Mouse (Mus musculus) embryonic facial prominence, embryonic 13.5 days (tissue): ENCODE measurements around the gene A630089N07Rik. TPM values are rescaled to one million over a fixed set of nuclear protein-coding genes. Genes with fewer than 3 reads are reported as not detected.
"Not testable (repeated sequence)": the region's sequence is repeated elsewhere in the genome, so short reads cannot be mapped to it uniquely, and the experiment has no call there.

Experiments used
- ATAC-seq: fragments of 200-750 bp; cut with Nextera tagmentation; 2 replicates; pipeline ENCODE4 v1.8.0; 2017; ENCODE audit warnings: low read depth; ENCODE audit not compliant: insufficient number of reproducible peaks, insufficient read depth, low FRiP score, low TSS enrichment
- H3K27ac ChIP-seq: fragments of 300-500 bp; sonication (generic); 2 replicates; pipeline ENCODE4 v1.5.1; 2015; ENCODE audit warnings: moderate library complexity, mild to moderate bottlenecking, inconsistent platforms
- H3K27me3 ChIP-seq: fragments of 300-500 bp; sonication (generic); 2 replicates; pipeline ENCODE4 v1.6.1; 2015; ENCODE audit warnings: mild to moderate bottlenecking, inconsistent platforms
- H3K36me3 ChIP-seq: fragments of 300-500 bp; sonication (generic); 2 replicates; pipeline ENCODE4 v1.6.1; 2015; ENCODE audit warnings: mild to moderate bottlenecking, inconsistent platforms
- H3K4me1 ChIP-seq: fragments of 300-500 bp; sonication (generic); 2 replicates; pipeline ENCODE4 v1.6.1; 2015; ENCODE audit warnings: inconsistent platforms
- H3K4me2 ChIP-seq: fragments of 300-500 bp; sonication (generic); 2 replicates; pipeline ENCODE4 v1.6.1; 2015; ENCODE audit warnings: moderate library complexity, mild to moderate bottlenecking, inconsistent platforms
- H3K4me3 ChIP-seq: fragments of 300-500 bp; sonication (generic); 2 replicates; pipeline ENCODE4 v1.5.1; 2015; ENCODE audit warnings: mild to moderate bottlenecking, inconsistent platforms
- H3K9ac ChIP-seq: fragments of 300-500 bp; sonication (generic); 2 replicates; pipeline ENCODE4 v1.6.1; 2015; ENCODE audit warnings: mild to moderate bottlenecking, inconsistent platforms
- H3K9me3 ChIP-seq: fragments of 300-500 bp; sonication (generic); 2 replicates; pipeline ENCODE4 v1.6.1; 2016; ENCODE audit warnings: inconsistent platforms
- WGBS: fragments of 180-500 bp; shearing (Covaris S2); methylation state at CpG from one replicate; pipeline ENCODE4 v1.1.7; 2015; ENCODE audit warnings: mixed read lengths; 5-methylcytosine and 5-hydroxymethylcytosine counted together
- polyA plus RNA-seq: library from polyadenylated mRNA; unstranded; fragments of >200 nt; fragmentation: Nextera tagmentation; extraction: Ambion mirVana; gene quantifications from 2 replicates; pipeline ENCODE4 v1.2.1, GENCODE M21; 2015

The A630089N07Rik gene
- 26.3 and 31.4 TPM in 2 replicates for polyA plus RNA-seq

GRCm38 (mm10) chr16:98081889-98082818 is at the start of gene A630089N07Rik:
Gene A630089N07Rik, minus strand, starts transcription at chr16:98082450.
- H3K9ac ChIP-seq = peak within 1 kb of the TSS; percentile 79
- WGBS = under 1% methylated on average over 25 of the region's 25 CpGs
- not testable (repeated sequence) for H3K27me3 ChIP-seq

GRCm38 (mm10) chr16:98107109-98107508 is 24.9 kb upstream of the A630089N07Rik start:
- Histone ChIP-seq H3K36me3 (no peaks in the 10 kb centered on the region), H3K9ac (no peak overlapping the region), H3K27me3 (no peaks in the 10 kb centered on the region), H3K4me2 (no peak overlapping the region), H3K9me3 (peaks cover 17% of the 10 kb centered on the region; the same call in 1 of the 2 replicates), H3K4me1 (no peaks in the 10 kb centered on the region), H3K27ac (no peak overlapping the region), H3K4me3 (no peak overlapping the region)
- WGBS = 95% methylated on average over 11 of the region's 11 CpGs
- no peak for ATAC-seq

More at GRCm38 (mm10) chr16:98081889-98082818, at the start of gene A630089N07Rik:
- peak; percentile 97 for ATAC-seq
- H3K4me1 ChIP-seq, H3K9me3 ChIP-seq, H3K36me3 ChIP-seq: not testable (repeated sequence)
- H3K27ac ChIP-seq = peak within 1 kb of the TSS; percentile 83
- peak within 1 kb of the TSS; percentile 69 for H3K4me2 ChIP-seq
- peak within 1 kb of the TSS; percentile 75 for H3K4me3 ChIP-seq

GRCm38 (mm10) chr16:98081550-98081888 is 731 bp downstream of the A630089N07Rik start:
- H3K4me3 ChIP-seq = peak overlapping the region; percentile 75
- ATAC-seq = 0 out of 2 replicates have a peak, but pooled peaks have one; percentile 49
- H3K27me3 ChIP-seq, H3K36me3 ChIP-seq, H3K4me1 ChIP-seq: not testable (repeated sequence)
- H3K9me3 ChIP-seq = peaks cover 12% of the 10 kb centered on the region
- 1% methylated on average over 9 of the region's 9 CpGs for WGBS
- H3K4me2 ChIP-seq = peak overlapping the region; percentile 69
- H3K27ac ChIP-seq = peak overlapping the region; percentile 83
- H3K9ac ChIP-seq = peak overlapping the region; percentile 79

- H3K4me3 ChIP-seq = peak overlapping the region; percentile 75
- not testable (repeated sequence) for ATAC-seq, H3K36me3 ChIP-seq, H3K4me1 ChIP-seq, H3K27ac ChIP-seq, H3K27me3 ChIP-seq
- H3K9ac ChIP-seq = peak overlapping the region; percentile 79
- peak overlapping the region; percentile 69 for H3K4me2 ChIP-seq
- H3K9me3 ChIP-seq = peaks cover 12% of the 10 kb centered on the region
- 86% methylated on average over 1 of the region's 1 CpGs for WGBS
Measured at GRCm38 (mm10) chr16:98081140-98081539, 1.1 kb downstream of the A630089N07Rik start.

- not testable (repeated sequence) for H3K4me2 ChIP-seq, H3K9ac ChIP-seq, H3K27ac ChIP-seq, H3K27me3 ChIP-seq, ATAC-seq, H3K4me3 ChIP-seq, H3K4me1 ChIP-seq
- Histone ChIP-seq H3K9me3 (peaks cover 23% of the 10 kb centered on the region), H3K36me3 (peaks cover 16% of the 10 kb centered on the region)
- WGBS = 93% methylated on average over 3 of the region's 3 CpGs
Measured at GRCm38 (mm10) chr16:98079382-98079781, 2.9 kb downstream of the A630089N07Rik start.

GRCm38 (mm10) chr16:98041676-98042075 is 40.6 kb downstream of the A630089N07Rik start:
- no peak for ATAC-seq
- Histone ChIP-seq H3K36me3 (peaks cover 31% of the 10 kb centered on the region), H3K9me3 (peaks cover 19% of the 10 kb centered on the region), H3K4me2 (no peak overlapping the region), H3K9ac (no peak overlapping the region), H3K27me3 (no peaks in the 10 kb centered on the region), H3K4me3 (no peak overlapping the region), H3K27ac (no peak overlapping the region), H3K4me1 (no peaks in the 10 kb centered on the region)
- 83% methylated on average over 2 of the region's 2 CpGs for WGBS

GRCm38 (mm10) chr16:98034971-98035370 is 47.3 kb downstream of the A630089N07Rik start:
- not testable (repeated sequence) for ATAC-seq

GRCm38 (mm10) chr16:98026186-98026585 is 56.1 kb downstream of the A630089N07Rik start:
- Histone ChIP-seq H3K9me3 (peaks cover 39% of the 10 kb centered on the region), H3K36me3 (peaks cover 23% of the 10 kb centered on the region)
- not testable (repeated sequence) for H3K9ac ChIP-seq, H3K4me3 ChIP-seq, ATAC-seq, H3K27me3 ChIP-seq, H3K27ac ChIP-seq, H3K4me2 ChIP-seq, H3K4me1 ChIP-seq
- 84% methylated on average over 8 of the region's 8 CpGs for WGBS

More at GRCm38 (mm10) chr16:98034971-98035370, 47.3 kb downstream of the A630089N07Rik start:
- H3K9ac ChIP-seq, H3K27ac ChIP-seq, H3K27me3 ChIP-seq, H3K4me3 ChIP-seq, H3K9me3 ChIP-seq, H3K4me1 ChIP-seq, H3K4me2 ChIP-seq: not testable (repeated sequence)
- H3K36me3 ChIP-seq = peaks cover 22% of the 10 kb centered on the region; the same call in 1 of the 2 replicates
- 97% methylated on average over 2 of the region's 2 CpGs for WGBS

- Histone ChIP-seq H3K4me3 (no peak overlapping the region), H3K27me3 (no peaks in the 10 kb centered on the region), H3K27ac (no peak overlapping the region), H3K9me3 (peaks cover 51% of the 10 kb centered on the region), H3K4me1 (no peaks in the 10 kb centered on the region), H3K4me2 (no peak overlapping the region), H3K9ac (no peak overlapping the region), H3K36me3 (peaks cover 37% of the 10 kb centered on the region)
- WGBS = 88% methylated on average over 2 of the region's 2 CpGs
- no peak for ATAC-seq
Measured at GRCm38 (mm10) chr16:98022657-98023345, 59.4 kb downstream of the A630089N07Rik start.

GRCm38 (mm10) chr16:98022081-98022480 is 60.2 kb downstream of the A630089N07Rik start:
- Histone ChIP-seq H3K27me3 (no peaks in the 10 kb centered on the region), H3K9me3 (peaks cover 59% of the 10 kb centered on the region), H3K4me1 (no peaks in the 10 kb centered on the region), H3K36me3 (peaks cover 45% of the 10 kb centered on the region), H3K4me3 (no peak overlapping the region), H3K27ac (no peak overlapping the region), H3K9ac (no peak overlapping the region), H3K4me2 (no peak overlapping the region)
- WGBS = 87% methylated on average over 3 of the region's 3 CpGs
- no peak for ATAC-seq

GRCm38 (mm10) chr16:97997383-97997731 is 84.9 kb downstream of the A630089N07Rik start:
- not testable (repeated sequence) for H3K4me1 ChIP-seq, H3K27me3 ChIP-seq
- H3K36me3 ChIP-seq = peaks cover 13% of the 10 kb centered on the region
- peak overlapping the region; percentile 67 for H3K9ac ChIP-seq
- peaks cover 26% of the 10 kb centered on the region for H3K9me3 ChIP-seq
- peak; percentile 44; the same call in 1 of the 2 replicates for ATAC-seq
- WGBS = 1% methylated on average over 8 of the region's 8 CpGs
- H3K27ac ChIP-seq = peak overlapping the region; percentile 83; the same call in 1 of the 2 replicates
- H3K4me2 ChIP-seq = peak overlapping the region; percentile 58
- H3K4me3 ChIP-seq = peak overlapping the region; percentile 57
